Mouse (Mus musculus) A20 (cell line): Measurements from ENCODE around the gene Cdca7l.
A peak's percentile ranks its signal among the peaks of the same experiment; 100 is the strongest.
"Not testable (repeated sequence)": the region's sequence is repeated elsewhere in the genome, so short reads cannot be mapped to it uniquely, and the experiment has no call there.

ENCODE experiments used
- DNase-seq: peaks from one replicate; pipeline ENCODE4 v3.0.0-alpha.2; 2011; ENCODE audit warnings: low read depth, low spot score

Cdca7l gene

GRCm38 (mm10) chr12:117803989-117804388, at the start of gene Cdca7l:
Gene Cdca7l (plus strand): TSS chr12:117804289.
- not testable (repeated sequence) for DNase-seq

GRCm38 (mm10) chr12:117756010-117756409, 48.1 kb upstream of the Cdca7l start:
- no peak for DNase-seq

GRCm38 (mm10) chr12:117760373-117760772, 43.7 kb upstream of the Cdca7l start:
- no peak for DNase-seq

- no peak for DNase-seq
Observed at GRCm38 (mm10) chr12:117760846-117761245, 43.2 kb upstream of the Cdca7l start.

- DNase-seq, result no peak
Observed at GRCm38 (mm10) chr12:117761698-117762097, 42.4 kb upstream of the Cdca7l start.

- no peak for DNase-seq
Observed at GRCm38 (mm10) chr12:117763247-117763646, 40.8 kb upstream of the Cdca7l start.

- peak; percentile 89 for DNase-seq
Observed at GRCm38 (mm10) chr12:117764839-117765238, 39.2 kb upstream of the Cdca7l start.

GRCm38 (mm10) chr12:117769113-117769512, 35.0 kb upstream of the Cdca7l start:
- DNase-seq, result peak; percentile 74

- no peak for DNase-seq
Observed at GRCm38 (mm10) chr12:117770211-117770610, 33.9 kb upstream of the Cdca7l start.

GRCm38 (mm10) chr12:117771156-117771555, 32.9 kb upstream of the Cdca7l start:
- no peak for DNase-seq

- DNase-seq, result peak; percentile 54
Observed at GRCm38 (mm10) chr12:117772638-117773037, 31.5 kb upstream of the Cdca7l start.

GRCm38 (mm10) chr12:117776841-117777240, 27.2 kb upstream of the Cdca7l start:
- no peak for DNase-seq

- DNase-seq, result no peak
Observed at GRCm38 (mm10) chr12:117781360-117781759, 22.7 kb upstream of the Cdca7l start.

- DNase-seq, result no peak
Observed at GRCm38 (mm10) chr12:117783426-117783825, 20.7 kb upstream of the Cdca7l start.

GRCm38 (mm10) chr12:117786621-117787020, 17.5 kb upstream of the Cdca7l start:
- no peak for DNase-seq

GRCm38 (mm10) chr12:117788513-117789011, 15.5 kb upstream of the Cdca7l start:
- DNase-seq, result no peak

- no peak for DNase-seq
Observed at GRCm38 (mm10) chr12:117789017-117789416, 15.1 kb upstream of the Cdca7l start.

- no peak for DNase-seq
Observed at GRCm38 (mm10) chr12:117795303-117795702, 8.8 kb upstream of the Cdca7l start.

- no peak for DNase-seq
Observed at GRCm38 (mm10) chr12:117805576-117805975, 1.5 kb downstream of the Cdca7l start.

GRCm38 (mm10) chr12:117806007-117806451, 1.9 kb downstream of the Cdca7l start:
- no peak for DNase-seq

- DNase-seq, result no peak
Observed at GRCm38 (mm10) chr12:117806470-117806869, 2.4 kb downstream of the Cdca7l start.

GRCm38 (mm10) chr12:117807637-117808036, 3.5 kb downstream of the Cdca7l start:
- no peak for DNase-seq

- no peak for DNase-seq
Observed at GRCm38 (mm10) chr12:117808355-117809326, 4.6 kb downstream of the Cdca7l start.
